Mouse (Mus musculus): ENCODE results near the gene Supv3l1.
"Not testable (repeated sequence)": the region's sequence is repeated elsewhere in the genome, so short reads cannot be mapped to it uniquely, and the experiment has no call there.

Gene Supv3l1

DNA sequence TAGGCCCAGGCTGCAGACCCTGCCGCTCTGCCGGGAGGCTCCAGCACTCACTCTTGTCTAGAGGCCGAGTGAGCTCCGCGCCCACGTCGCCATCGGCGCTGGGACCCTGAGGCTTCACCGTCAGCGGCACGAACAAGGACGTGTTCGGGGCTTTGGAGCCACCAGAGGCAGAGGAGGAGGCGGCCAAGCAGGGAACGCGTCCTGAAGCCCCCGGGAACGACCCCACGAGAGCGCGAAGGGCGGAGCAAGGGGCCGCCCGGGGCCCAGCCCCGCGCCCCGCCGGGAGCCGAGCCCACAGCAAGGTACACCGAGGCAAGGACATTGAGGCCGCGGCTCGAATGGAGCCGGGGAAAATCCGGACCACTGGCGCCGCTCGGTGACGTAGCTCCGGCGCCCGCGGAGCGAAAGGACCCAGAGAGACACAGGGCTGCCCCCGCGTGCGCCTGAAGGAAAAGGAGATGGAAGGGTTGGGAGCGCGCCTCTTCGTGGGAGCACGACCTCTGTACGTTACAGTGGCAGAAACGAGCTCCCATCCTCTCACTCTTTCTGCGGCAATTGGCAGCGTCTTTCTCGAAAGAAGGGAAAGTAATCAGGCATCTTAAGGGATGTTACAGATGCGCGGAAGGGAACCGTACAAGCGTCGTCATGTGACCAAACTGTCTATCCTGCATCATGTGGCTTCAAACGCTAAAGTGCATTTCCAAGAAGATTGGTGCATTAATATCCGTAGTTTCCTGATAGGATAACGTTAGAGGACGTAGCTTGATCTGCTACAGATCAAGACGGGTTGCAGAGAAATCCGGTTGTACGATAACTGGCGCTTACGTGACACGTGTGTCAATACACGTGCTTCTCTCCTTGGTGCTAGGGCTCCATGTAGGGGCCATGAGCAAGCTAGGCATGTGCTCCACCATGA is at the start of gene Supv3l1, which contains the start of gene 4930507D05Rik:
Gene Supv3l1, minus strand, starts transcription at position 375 of the 916 bp plus-strand sequence.
Gene 4930507D05Rik, plus strand, starts transcription at position 126 of the 916 bp plus-strand sequence.
- peak; percentile 82 to 89 for DNase-seq (ENCODE audit: low spot score in 2 of 2)

DNA sequence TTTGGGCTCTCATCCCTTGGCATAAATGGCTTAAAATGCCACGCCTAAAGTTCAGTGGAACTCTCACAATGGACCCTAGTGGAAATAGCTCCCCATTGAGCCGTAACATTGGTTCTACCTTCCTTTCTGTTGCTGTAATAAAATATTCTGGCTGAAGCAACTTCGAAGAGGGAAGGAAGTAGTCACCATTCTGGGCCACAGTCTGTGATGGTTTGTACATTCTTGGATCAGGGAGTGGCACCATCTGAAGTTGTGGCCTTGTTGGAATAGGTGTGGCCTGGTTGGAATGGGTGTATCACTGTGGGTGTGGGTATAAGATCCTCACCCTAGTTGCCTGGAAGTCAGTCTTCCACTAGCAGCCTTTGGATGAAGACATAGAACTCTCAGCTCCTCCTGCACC is 42.1 kb upstream of the Supv3l1 start:
- not testable (repeated sequence) for DNase-seq (ENCODE audit: low spot score in 2 of 2)

DNA sequence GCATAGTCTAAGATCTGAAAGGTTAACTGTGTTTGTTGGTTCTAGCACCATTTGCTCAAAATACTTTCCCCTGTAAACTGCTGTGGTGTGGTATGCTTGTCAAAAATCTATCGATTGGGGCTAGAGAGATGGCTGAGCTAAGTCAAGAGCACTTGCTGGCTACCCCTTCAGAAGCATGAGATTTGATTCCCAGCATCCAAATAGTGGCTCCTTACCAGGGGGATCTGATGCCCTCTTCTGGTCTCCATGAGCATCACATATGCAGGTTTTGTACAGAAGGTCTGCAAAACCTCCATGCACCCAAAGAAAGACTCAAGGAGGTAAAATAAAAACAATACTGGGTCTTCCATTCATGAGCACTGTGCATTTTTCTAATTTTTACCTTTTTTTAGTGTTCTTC is 38.7 kb upstream of the Supv3l1 start:
- DNase-seq (ENCODE audit: low spot score in 2 of 2) = peak in 1 of 2 experiments; percentile 32

- peak; percentile 97 to 98 for DNase-seq (ENCODE audit: low spot score in 2 of 2)
Measured at GRCm38 (mm10) chr10:62486618-62487415, 37.3 kb upstream of the Supv3l1 start, which contains the start of gene Vps26a. Gene Vps26a, minus strand, starts transcription at chr10:62486805.

DNA sequence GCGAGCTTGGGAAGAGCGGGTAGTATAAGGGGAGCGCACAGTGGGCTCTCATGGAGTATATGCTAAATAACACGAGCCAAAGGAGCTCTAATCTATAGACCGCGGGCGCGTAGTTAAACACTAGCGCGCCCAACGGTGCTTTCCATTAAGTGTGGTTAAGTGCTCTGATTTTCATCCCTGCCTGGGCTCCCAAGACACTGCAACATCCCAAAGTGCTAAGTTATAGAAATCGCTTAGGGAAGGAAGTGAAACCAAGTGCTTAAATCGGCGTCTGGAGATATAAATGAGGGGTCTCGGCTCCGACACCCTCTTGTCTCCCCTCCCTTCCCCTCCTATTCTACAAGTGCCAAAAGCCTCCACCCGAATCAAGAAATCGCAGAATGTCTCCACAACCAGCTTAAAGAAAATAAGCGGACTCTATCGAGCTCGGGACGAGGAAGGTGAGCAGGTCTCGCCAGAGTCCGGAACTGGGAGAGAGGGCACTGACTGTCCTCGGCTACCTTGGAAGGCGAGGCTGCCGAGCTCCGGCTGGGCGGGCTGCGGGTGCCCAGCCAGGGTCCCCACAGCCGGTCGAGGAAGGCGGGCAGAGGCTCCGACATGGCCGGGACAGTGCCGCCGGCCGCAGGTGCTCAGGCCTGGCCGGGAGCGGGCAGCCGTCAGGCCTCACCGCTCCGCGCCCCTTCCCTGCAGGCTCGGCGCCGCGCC is 36.5 kb upstream of the Supv3l1 start:
- no peak for DNase-seq (ENCODE audit: low spot score in 2 of 2)

DNA sequence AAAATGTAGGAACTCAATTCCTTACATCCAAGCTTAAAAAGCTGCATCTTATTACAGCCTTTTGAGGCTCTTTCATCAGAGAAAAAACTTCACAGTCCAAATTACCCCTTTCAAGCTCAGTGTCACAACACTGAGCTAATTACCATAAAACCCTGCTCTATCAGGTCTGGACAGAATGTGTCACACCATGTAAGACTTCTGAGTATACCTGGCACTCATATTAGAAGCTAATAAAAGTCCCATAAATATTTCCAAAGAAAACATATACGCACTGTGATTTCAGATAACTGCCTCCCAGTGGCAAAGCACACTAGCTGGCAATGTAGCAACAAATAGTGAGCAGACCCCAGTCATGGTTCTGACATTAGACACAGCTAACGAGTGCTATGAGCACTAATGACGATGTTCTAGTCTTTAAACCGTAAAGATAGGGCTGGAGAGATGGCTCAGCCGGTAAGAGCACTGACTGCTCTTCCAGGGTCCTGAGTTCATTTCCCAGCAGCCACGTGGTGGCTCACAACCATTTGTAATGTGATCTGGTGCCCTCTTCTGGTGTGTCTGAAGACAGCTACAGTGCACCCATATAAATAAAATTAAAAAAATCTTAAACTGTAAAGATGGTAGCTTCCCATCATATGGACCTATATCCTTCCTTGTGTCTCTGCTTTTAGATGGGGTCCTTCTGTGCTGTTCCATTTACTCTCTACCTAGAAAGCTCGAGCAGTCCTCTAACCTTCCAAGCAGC is 31.7 kb upstream of the Supv3l1 start:
- no peak for DNase-seq (ENCODE audit: low spot score in 2 of 2)

DNA sequence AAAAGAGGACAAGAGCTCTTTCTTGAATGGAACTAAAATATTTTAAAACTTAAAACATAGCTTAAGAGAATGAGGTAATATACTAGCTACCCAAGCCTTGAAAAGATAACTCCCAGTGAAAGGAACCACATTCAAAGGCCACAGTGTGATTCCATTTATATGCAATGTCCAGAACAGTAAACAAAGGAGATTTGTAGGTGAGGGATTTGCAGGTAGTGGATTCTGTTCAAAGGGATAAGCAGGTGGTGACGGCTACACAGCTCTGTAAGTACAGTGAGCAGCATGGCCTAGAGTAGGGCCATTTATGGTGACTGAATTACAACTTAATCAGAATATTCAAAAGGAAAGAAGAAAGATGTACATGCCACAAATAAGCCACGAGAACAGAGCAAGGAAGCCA is 27.4 kb upstream of the Supv3l1 start:
- DNase-seq (ENCODE audit: low spot score in 2 of 2) = no peak

- no peak for DNase-seq (ENCODE audit: low spot score in 2 of 2)
Measured at GRCm38 (mm10) chr10:62474944-62475343, 25.4 kb upstream of the Supv3l1 start.

DNA sequence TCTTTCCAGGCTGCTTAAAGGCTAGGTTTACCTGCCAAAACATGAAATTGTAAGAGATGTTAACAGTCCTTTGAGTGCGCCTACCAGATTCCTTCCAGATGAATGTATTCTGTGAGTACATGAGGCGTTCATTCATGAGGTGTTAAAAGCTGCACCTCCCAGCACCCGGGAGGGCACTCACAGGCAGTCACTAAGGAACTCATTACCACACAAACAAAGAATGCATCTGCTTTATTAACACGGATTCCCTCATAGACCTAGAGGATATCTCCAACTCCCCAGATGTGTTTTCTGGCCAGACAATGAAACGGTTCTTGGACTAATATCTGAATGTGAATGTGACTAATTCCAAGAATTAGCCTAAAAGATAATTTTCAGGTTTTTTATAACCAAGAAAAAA is 21.6 kb upstream of the Supv3l1 start:
- DNase-seq (ENCODE audit: low spot score in 2 of 2) = no peak

- DNase-seq (ENCODE audit: low spot score in 2 of 2) = no peak
Measured at GRCm38 (mm10) chr10:62469736-62470135, 20.2 kb upstream of the Supv3l1 start.

DNA sequence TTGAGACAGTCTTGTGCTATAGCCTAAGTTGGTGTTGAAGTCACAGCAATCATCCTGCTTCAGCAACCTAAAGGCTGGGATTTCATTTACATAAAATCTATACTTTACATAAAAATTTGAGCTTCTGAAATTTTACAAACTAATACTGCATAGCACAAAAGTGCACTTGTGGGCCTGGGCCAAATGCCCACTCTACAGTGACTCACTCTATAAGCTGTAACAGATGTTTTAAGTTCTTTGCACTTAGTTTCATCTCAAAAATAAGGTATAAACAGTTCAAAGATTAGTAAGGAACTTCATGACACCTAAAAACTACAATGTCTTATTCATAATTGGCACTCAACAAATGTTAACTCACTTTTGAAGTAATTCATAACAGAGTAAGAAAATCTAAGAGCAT is 11.8 kb upstream of the Supv3l1 start:
- DNase-seq (ENCODE audit: low spot score in 2 of 2) = no peak

GRCm38 (mm10) chr10:62452001-62452400 is 2.5 kb upstream of the Supv3l1 start:
- not testable (repeated sequence) for DNase-seq (ENCODE audit: low spot score in 2 of 2)

- DNase-seq (ENCODE audit: low spot score in 2 of 2) = peak in 1 of 2 experiments; percentile 22
Measured at GRCm38 (mm10) chr10:62450280-62450640, 722 bp upstream of the Supv3l1 start.

GRCm38 (mm10) chr10:62430427-62430826 is 19.1 kb downstream of the Supv3l1 start:
- no peak for DNase-seq (ENCODE audit: low spot score in 2 of 2)

DNA sequence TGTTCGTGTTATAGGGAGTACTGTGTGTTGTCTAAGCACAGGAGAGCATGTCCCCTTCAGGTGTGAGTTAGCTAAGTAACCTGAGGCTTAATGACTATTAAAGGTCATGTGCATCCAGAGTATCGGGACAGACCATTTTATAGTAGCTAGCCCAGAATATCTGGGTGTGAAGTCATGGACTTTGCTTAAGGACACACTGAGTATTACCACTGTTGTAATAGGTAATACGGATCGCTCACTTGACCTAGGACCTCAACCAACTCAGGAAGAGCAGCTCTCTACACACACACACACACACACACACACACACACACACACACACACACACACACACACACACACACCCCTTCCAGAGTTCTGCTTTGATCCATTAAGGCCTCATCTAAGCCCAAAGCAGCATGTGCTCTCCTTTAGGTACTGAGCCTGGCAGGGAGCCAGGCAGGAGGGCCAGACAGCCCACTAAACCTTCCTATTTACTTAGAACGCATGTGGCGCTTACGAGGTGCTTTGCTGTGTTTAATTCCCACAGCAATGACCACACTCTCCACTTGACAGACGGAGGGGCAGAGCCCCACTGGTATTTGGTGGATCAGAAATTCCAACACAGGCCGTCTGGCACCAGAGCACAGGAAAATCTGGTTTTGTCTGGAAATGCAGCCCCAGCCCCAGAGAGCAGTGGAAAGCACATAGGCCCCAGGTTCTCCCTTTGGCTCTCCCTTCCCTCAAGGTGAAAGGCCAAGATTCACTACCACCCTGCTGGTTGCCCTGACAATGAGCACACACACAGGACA is 24.3 kb downstream of the Supv3l1 start:
- DNase-seq (ENCODE audit: low spot score in 2 of 2) = no peak

- DNase-seq (ENCODE audit: low spot score in 2 of 2) = no peak
Measured at GRCm38 (mm10) chr10:62422255-62422654, 27.3 kb downstream of the Supv3l1 start, which contains the start of gene Hkdc1. Gene Hkdc1, minus strand, starts transcription at chr10:62422491.

DNA sequence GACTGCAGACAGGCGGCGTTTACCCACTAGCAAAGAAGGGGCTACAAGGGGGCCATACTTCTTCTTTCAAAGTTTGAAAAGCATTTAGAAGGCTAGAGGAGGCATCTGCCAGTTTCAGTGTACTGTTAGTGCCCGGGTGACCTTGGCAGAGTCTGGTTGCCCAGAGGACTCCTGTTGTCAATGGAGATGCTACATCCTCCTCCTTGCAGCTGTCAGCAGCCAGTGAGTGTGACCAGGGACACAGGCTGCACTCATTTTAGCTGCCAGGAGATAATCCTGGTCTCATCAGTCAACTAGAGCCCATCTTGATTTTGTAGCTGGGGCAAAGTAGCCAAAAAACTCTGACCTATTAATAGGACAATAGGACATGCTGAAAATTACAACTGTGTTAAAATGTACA is 28.4 kb downstream of the Supv3l1 start:
- DNase-seq (ENCODE audit: low spot score in 2 of 2) = no peak

GRCm38 (mm10) chr10:62420399-62420798 is 29.1 kb downstream of the Supv3l1 start:
- DNase-seq (ENCODE audit: low spot score in 2 of 2) = no peak

- DNase-seq (ENCODE audit: low spot score in 2 of 2) = no peak
Measured at GRCm38 (mm10) chr10:62419422-62419821, 30.1 kb downstream of the Supv3l1 start.

DNA sequence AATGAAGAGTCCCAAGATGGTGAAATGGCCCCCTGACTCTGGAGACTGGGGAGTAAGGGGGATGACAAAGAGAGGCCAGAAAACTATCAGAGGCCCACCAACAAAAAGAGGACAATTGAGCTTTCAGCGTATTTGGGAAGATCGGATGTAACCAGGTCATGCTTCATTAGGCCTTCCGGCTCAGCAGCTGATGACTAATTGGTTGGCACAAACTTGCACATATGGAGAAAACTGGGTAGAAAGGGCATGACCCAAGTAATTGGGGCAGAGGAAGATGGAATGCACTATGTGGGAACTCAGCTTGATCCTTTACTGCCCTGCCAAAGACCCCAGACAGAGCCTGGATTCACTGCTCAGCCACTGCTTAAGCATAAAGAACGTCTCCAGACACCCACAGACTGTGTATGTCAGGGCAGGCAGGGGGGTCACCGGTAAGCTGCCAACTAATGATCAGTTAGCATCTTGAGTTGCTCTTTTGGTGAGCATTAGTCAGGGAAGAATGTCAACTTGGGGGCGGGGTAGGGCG is 30.6 kb downstream of the Supv3l1 start:
- no peak for DNase-seq (ENCODE audit: low spot score in 2 of 2)

All from frontal cortex, postnatal 10 days (tissue).